Mouse (Mus musculus): ENCODE measurements around the gene Pld5.
"Not testable (repeated sequence)": the region's sequence is repeated elsewhere in the genome, so short reads cannot be mapped to it uniquely, and the experiment has no call there.

Pld5 gene

DNA sequence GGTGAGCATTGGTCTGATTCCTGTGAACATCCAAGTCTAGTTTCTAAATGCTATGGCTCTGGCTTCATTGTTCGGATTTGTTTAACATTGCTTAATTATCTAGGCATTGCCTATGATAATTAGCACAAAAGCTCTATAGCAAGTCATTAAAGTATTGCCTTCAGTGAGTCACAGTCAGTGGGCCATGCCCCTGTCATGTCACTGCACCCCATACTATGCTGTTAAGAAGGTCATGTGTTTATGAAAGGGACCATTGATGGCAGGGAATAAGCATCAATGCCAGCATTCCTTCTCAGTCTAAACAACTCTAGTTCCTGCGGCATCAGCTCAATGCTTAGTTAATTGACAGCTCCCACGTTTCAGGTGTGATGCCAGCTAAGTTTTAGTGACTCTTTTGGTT, 239.1 kb downstream of the Pld5 start:
- no peak for DNase-seq

DNA sequence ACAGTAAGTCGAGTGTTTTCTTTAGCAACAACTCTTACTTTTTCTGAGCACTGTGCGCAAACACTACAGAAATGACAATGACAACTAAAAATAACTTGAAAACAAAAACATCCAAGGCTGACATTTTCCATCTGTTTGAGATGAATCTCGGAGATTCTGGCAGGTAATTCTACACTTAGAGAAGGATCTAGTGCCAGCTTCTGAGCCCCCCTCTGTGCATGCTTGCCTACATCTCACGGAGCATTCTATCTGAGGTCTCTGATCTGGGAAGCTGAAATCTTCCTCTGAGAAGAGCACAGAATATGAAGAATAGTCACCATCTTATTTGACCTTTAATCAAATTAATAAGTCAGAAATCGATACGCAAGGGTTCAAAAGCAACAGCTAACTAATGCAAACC, 240.4 kb downstream of the Pld5 start:
- no peak for DNase-seq

GRCm38 (mm10) chr1:176033698-176034097, 241.4 kb downstream of the Pld5 start:
- no peak for DNase-seq

GRCm38 (mm10) chr1:176029063-176029462, 246.0 kb downstream of the Pld5 start:
- no peak for DNase-seq

DNA sequence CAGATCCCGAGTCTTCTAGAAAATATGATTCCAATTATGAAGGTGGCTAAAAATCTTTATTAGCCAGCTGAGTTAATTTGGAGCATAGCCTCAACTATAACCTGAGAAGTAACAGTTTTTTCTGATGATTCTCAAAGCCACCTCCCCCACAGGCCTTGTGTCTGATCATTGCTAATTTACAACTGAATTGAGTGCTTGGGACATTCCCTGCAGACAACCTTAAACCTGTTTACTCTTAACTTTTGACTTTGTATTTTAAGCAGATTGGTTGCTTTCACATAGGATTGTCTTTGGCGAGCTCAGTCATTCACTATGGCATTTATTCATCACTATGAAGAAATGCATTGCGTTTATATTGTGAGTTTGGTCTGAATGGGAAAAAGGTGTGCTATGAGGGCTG, 246.7 kb downstream of the Pld5 start:
- DNase-seq: no peak

- no peak for DNase-seq
Measured at GRCm38 (mm10) chr1:176024501-176024900, 250.6 kb downstream of the Pld5 start.

- DNase-seq: no peak
Measured at GRCm38 (mm10) chr1:176018523-176018922, 256.6 kb downstream of the Pld5 start.

- no peak for DNase-seq
Measured at GRCm38 (mm10) chr1:176016076-176016475, 259.0 kb downstream of the Pld5 start.

DNA sequence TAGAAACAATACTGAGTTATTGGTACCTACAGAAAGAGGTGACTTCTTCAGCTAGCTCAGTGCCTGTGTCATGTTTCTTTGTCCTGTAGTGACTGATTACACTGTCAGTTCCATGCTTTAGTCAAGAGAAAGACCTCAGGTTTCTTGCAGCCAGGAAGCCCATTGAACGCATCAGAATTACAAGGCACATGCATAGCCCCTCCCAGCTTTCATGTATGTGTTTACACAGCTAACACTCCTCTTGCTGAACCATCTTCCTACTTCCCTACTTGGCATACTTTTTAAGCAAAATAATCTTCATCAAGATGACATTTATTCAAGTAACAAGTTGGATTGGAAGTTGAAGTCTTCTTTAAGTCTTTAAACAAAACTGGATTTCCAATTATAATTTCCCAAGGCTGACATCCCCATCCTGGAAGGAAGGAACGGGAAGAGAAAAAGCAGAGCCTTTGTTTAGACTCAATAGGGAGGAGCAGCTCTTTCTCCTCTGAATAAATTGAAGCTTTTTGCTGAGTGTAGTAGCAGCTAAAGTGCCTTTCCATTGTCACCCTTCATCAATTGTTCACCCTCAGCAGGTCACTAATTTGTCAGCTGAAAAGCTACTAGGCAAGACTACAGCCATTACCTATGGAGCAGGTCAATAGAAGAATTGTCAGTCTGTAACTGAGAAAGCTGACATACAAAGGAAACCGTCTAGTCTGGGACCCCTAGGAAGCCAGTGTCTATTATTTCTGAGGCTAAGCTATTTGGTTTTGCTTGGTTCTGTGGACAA, 261.4 kb downstream of the Pld5 start:
- no peak for DNase-seq

- DNase-seq: no peak
Measured at GRCm38 (mm10) chr1:176011535-176011934, 263.6 kb downstream of the Pld5 start.

GRCm38 (mm10) chr1:176011072-176011471, 264.0 kb downstream of the Pld5 start:
- no peak for DNase-seq

- DNase-seq: no peak
Measured at GRCm38 (mm10) chr1:176008411-176008810, 266.7 kb downstream of the Pld5 start.

DNA sequence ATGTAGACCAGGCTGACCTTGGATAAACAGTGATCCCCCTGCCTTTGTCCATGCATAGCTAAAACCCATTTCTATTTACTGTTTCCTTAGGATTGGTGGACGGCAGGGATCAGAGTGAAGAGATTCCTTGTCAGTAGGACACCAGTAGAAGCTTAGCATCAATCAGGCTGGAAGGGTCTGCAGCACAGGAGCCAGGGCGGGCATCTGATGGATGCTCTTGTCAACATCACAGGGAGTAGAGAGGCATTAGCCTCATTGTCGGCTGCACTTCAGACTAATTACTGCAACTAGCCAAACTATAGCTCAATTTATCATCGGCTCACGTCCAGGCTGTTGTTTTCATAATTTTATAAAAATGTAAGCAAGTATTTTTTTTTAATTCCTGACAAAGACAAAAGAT, 274.5 kb downstream of the Pld5 start:
- no peak for DNase-seq

DNA sequence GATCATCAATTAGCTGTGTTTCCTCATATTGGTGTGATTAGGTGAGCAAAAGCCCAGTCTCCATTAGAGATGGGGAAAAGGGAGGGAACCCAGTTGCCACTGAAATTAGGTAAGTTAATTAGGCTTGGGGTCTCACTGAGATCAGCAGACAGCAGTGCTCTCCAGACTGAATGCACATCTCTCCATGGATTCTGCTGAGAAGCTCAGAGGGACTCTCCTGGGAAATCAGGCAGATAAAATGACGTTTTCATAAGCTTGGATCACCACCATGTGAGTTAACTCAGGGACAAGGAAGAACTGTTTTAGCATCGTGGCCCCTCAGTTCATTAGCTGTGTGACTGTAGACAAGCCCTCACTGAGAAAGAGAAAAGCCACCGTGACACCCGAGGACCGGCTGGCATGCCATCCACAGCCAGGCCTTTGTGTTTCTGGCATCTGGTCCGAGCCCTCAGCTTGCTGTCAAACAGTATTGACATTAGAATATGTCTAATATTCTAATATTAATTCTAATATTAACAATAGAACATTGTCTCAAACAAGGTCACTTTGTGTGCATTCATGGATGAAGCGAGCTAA, 277.9 kb downstream of the Pld5 start:
- DNase-seq: no peak

DNA sequence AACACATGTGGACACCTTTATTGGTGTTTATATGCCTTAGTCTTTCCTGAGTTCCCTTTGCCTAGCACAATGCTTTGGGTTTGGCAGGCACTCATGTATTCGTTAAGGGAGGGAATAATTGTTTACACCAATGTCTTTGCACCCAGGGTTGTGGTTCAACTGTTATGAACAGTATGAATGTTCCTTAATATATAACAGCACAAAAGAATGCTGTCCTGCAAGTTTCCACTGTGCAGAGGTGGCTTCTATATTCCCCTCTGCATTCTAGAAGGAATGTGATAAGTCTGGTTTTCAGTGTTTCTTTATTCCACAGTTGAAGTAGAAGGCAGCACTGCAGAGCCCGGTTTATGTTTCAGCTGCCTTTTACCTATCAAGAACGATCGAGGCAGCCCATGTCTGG, 286.2 kb downstream of the Pld5 start:
- DNase-seq: no peak

DNA sequence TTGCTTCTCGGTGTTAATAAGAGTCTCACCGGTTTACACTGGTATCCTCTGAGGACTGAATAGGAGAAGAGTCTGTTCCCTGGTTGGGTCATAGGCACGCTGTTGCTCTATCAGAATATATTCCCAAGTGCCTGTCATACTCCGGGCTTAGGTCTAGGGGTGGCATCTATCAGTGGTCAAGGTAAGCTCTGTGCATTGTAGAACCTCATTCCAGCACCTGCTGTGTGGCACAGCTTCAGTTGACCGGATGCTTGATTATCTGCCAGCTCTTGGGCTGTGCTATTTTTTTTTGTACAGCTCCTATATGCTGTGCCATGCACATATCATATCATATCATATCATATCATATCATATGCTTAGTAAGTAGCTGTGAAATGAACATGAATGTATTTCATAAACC, 286.7 kb downstream of the Pld5 start:
- DNase-seq: no peak

DNA sequence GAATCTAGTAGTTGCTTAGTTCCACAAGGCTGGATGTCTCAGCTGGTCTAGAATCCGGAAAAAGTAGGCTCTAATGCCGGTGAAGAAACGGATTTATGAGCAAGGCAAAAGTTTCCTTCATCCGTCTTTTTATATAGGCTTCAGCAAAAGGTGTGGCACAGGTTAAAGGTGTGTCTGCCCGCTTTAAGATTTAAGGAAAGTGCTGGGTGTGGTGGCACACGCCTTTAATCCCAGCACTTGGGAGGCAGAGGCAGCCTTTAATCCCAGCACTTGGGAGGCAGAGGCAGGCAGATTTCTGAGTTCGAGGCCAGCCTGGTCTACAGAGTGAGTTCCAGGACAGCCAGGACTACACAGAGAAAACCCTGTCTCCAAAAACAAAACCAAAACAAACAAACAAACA, 296.1 kb downstream of the Pld5 start, which contains the start of gene Rbm8a2:
Rbm8a2 (minus strand) TSS at position 101 of the 400 bp plus-strand sequence.
- not testable (repeated sequence) for DNase-seq

- DNase-seq: no peak
Measured at GRCm38 (mm10) chr1:175970710-175971109, 304.4 kb downstream of the Pld5 start.

- no peak for DNase-seq
Measured at GRCm38 (mm10) chr1:175967004-175967745, 307.9 kb downstream of the Pld5 start.

DNA sequence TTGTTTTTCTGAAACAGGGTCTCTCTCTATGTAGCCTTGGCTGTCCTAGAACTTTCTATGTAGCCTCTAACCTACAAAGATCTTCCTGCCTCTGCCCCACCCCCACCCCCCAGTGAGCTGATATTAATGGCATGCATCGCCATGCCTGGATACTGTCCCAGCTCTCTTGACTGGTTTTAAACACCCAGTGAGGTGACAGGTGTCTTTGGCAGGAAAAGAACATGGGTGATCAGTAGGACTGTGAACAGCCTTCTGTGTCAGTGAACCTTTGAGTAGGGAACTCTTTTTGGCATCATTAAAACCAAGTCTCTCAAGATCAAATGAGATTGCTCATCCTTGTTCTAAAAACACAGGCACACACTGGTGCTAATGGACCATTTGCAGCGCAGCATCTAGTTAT, 313.3 kb downstream of the Pld5 start:
- DNase-seq: no peak

- no peak for DNase-seq
Measured at GRCm38 (mm10) chr1:175950851-175951250, 324.3 kb downstream of the Pld5 start.

GRCm38 (mm10) chr1:175950421-175950820, 324.7 kb downstream of the Pld5 start:
- no peak for DNase-seq

DNA sequence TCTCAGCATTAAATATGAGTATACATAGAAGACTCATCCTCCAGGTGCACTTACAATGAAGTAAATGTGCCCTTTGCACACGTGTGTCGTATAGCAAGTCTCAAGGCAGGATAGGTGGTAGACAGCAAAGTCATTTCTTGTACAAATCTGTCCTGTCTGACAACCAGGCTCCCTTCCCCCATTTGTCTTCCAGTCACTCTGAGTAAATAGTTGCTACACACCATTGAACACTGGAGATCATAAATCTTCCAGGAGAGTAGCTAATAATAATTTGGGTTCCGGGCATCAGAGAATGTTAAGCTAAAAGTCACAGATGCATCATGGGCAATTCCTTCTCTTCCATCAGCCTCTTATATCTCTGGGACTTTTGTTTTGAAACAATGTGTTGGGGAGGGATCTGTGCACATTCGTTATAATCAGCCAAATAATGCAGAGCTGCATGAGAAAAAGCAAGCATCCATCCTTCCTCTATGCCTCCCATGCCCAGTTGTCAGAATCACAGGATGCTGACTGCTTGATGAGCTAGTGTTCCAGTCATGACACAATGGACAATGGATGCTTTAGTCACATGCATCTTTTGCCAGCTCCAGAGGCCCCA, 328.3 kb downstream of the Pld5 start:
- no peak for DNase-seq

GRCm38 (mm10) chr1:175943168-175943567, 331.9 kb downstream of the Pld5 start:
- DNase-seq: no peak
